Mouse (Mus musculus): ENCODE measurements around the gene Lsp1.

The Lsp1 gene

DNA sequence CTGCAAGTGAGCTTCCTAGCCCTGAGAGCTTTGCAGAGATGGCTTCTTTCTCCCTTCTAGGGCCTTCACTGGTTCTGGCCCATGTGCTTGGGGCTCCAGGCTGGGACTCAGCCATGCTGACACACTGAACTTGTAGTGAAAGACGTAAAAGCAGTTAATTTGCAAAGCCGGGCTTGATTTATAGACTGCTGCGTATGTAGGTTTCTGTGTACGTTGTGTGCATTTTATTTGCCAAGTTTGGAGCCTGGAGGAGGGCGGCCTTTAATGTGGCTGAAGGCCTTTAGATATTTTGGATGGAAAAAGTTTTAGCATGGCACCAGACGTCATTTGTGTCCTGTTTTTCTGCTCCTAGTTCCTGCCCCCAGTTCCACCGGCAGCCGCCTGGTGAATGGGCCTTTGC lies 79.2 kb downstream of the Lsp1 start:
- no peak for DNase-seq (ENCODE audit: low read depth)

DNA sequence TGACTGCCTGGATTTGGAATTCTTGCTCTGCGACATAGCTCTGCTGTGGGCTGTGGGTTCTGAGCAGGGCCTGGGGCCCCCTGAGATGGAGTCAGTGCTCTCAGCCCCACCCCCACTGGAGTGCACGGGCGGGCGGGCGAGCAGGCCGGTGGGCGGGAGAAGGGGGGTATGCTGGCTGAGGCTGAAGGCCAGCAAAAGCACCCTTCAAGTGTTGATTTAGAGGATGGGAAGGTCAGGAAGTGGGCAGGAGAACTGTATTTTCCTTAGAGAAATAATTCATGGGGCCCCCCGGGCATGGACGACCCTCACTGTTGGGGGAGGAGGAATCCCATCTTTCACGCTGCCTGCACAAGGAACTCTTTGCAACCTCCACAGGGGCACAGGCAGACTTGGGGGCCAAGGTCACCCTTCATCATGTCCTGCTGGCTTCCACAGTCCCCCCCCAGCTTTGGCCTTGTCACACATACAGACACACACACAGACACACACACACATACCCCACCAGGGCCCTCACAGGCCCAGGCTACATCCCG lies 82.2 kb downstream of the Lsp1 start:
- DNase-seq (ENCODE audit: low read depth), result no peak

All from induced T-regulatory cell, adult 2 months (primary cell).